Mouse (Mus musculus) ES-Bruce4 (cell line): ENCODE measurements around the gene Ltbp4.

ENCODE experiments used
- CTCF ChIP-seq: IDR thresholded peaks from one replicate; pipeline ENCODE4 v1.8.1; 2011; ENCODE audit warnings: low read depth, low read length
- EP300 ChIP-seq: IDR thresholded peaks from 2 replicates; pipeline ENCODE4 v1.6.1; 2011; ENCODE audit warnings: low read depth, low read length; ENCODE audit not compliant: insufficient read depth
- POLR2A ChIP-seq: IDR thresholded peaks from one replicate; pipeline ENCODE4 v1.8.1; 2011; ENCODE audit warnings: low read length; ENCODE audit not compliant: insufficient read depth

DNA sequence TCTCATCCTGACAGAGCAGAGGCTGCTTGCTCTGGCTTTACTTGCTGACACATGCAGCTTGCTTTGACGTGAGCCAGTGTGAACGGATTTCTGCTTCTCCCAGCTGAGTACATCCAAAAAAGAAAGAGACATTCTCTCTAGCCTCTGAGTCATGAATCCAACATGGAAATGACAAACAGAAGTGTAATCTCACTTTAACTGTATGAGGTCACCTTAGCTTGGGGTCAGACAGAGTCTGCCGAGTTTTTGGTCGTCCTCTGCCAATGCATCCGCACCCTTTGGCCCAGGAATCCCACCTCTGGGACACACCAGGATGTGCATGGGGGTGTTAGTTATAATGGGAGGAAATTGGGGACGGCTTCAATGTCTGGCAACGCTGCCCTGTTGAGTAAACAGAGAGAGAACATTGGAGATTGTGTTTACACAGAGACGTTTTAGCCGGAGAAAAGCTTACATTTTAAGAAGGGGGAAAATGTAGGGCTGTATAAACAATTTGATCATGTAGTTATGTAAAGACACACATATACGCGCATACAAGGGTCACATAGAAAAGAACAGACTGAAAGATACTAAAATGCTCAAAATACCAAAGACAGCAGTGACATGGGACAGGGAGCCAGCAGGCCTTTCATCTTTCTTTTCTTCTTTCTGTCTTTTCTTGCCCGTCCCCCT, 45.6 kb downstream of the Ltbp4 start:
- no peak for TF ChIP-seq CTCF
- no peak for TF ChIP-seq POLR2A
- TF ChIP-seq EP300: no peak
